Mouse (Mus musculus) midbrain, embryonic 13.5 days (tissue): ENCODE measurements around the gene Asb2. TPM values are rescaled to one million over a fixed set of nuclear protein-coding genes. Genes with fewer than 3 reads are reported as not detected.

ENCODE experiments used
- ATAC-seq: fragments of 200-750 bp; cut with Nextera tagmentation; 2 replicates; pipeline ENCODE4 v1.8.0; 2017; ENCODE audit warnings: mild to moderate bottlenecking, moderate TSS enrichment, moderate library complexity
- H3K27ac ChIP-seq: fragments of 300-500 bp; sonication (generic); 2 replicates; pipeline ENCODE4 v1.5.1; 2015; ENCODE audit warnings: inconsistent platforms, mild to moderate bottlenecking, moderate library complexity
- H3K27me3 ChIP-seq: fragments of 300-500 bp; sonication (generic); 2 replicates; pipeline ENCODE4 v1.6.1; 2015; ENCODE audit warnings: mild to moderate bottlenecking, inconsistent platforms
- H3K36me3 ChIP-seq: fragments of 300-500 bp; sonication (generic); 2 replicates; pipeline ENCODE4 v1.6.1; 2015; ENCODE audit warnings: mild to moderate bottlenecking, inconsistent platforms
- H3K4me1 ChIP-seq: fragments of 300-500 bp; sonication (generic); replicated peaks from 2 replicates; pipeline ENCODE4 v1.6.1; 2015; ENCODE audit warnings: inconsistent platforms
- H3K4me2 ChIP-seq: fragments of 300-500 bp; sonication (generic); replicated peaks from 2 replicates; pipeline ENCODE4 v1.6.1; 2015; ENCODE audit warnings: moderate library complexity, mild to moderate bottlenecking, inconsistent platforms
- H3K4me3 ChIP-seq: fragments of 300-500 bp; sonication (generic); replicated peaks from 2 replicates; pipeline ENCODE4 v1.5.1; 2015; ENCODE audit warnings: mild to moderate bottlenecking, inconsistent platforms
- H3K9ac ChIP-seq: fragments of 300-500 bp; sonication (generic); replicated peaks from 2 replicates; pipeline ENCODE4 v1.6.1; 2015; ENCODE audit warnings: mild to moderate bottlenecking, inconsistent platforms
- H3K9me3 ChIP-seq: fragments of 300-500 bp; sonication (generic); 2 replicates; pipeline ENCODE4 v1.6.1; 2016; ENCODE audit warnings: mild to moderate bottlenecking, inconsistent platforms
- WGBS: fragments of 180-500 bp; shearing (Covaris S2); methylation state at CpG from one replicate; pipeline ENCODE4 v1.1.7; 2015; 5-methylcytosine and 5-hydroxymethylcytosine counted together
- polyA plus RNA-seq: library from polyadenylated mRNA; unstranded; fragments of >200 nt; fragmentation: Nextera tagmentation; extraction: Ambion mirVana; gene quantifications from 2 replicates; pipeline ENCODE4 v1.2.1, GENCODE M21; 2015

Asb2 gene
- polyA plus RNA-seq, 1 experiment from 2014 or later, result 0.57 TPM

DNA sequence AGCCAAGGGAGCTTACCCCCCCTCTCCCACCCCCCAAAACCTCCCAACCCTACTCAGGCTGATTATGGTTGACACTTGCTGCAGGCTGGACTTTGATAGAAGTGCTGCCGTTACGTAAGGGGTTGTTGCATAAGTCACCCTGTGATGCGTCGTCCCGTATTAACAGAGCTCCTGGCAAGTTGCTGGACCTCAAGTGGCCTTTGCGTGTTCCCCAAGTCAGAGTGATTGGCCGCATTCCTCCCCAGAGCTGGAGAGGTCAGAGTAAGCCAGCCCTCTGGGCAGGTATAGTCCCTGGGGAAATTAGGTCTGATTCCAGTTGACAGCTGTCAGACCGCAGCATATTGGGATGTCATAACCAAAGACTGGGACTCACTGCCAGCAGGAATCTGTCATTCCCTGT lies 43.9 kb downstream of the Asb2 start:
- ATAC-seq, result no peak
- 67% methylated on average over 8 of the region's 8 CpGs for WGBS
- no peak overlapping the region for H3K4me2 ChIP-seq
- H3K9me3 ChIP-seq, result 0 out of 2 replicates have a peak, but pooled peaks cover 3% of the 10 kb centered on the region
- H3K4me1 ChIP-seq, result peaks cover 61% of the 10 kb centered on the region
- H3K27me3 ChIP-seq, result peaks cover 11% of the 10 kb centered on the region; the same call in 1 of the 2 replicates
- H3K36me3 ChIP-seq, result no peaks in the 10 kb centered on the region
- no peak overlapping the region for H3K27ac ChIP-seq
- H3K4me3 ChIP-seq, result no peak overlapping the region
- no peak overlapping the region for H3K9ac ChIP-seq

- 0 out of 2 replicates have a peak, but pooled peaks cover 3% of the 10 kb centered on the region for H3K9me3 ChIP-seq
- H3K36me3 ChIP-seq, result no peaks in the 10 kb centered on the region
- ATAC-seq, result no peak
- no peak within 1 kb of the TSS for H3K27ac ChIP-seq
- WGBS, result 74% methylated on average over 2 of the region's 2 CpGs
- no peak within 1 kb of the TSS for H3K4me2 ChIP-seq
- H3K4me1 ChIP-seq, result peaks cover 49% of the 10 kb centered on the region
- no peak within 1 kb of the TSS for H3K4me3 ChIP-seq
- peaks cover 11% of the 10 kb centered on the region; the same call in 1 of the 2 replicates for H3K27me3 ChIP-seq
- H3K9ac ChIP-seq, result no peak within 1 kb of the TSS
These were observed 45.0 kb downstream of the Asb2 start, which contains the start of gene Fam181a for GRCm38 (mm10) chr12:103310744-103311267. Fam181a (plus strand) TSS chr12:103310975.

GRCm38 (mm10) chr12:103306720-103307119 lies 49.1 kb downstream of the Asb2 start:
- Histone ChIP-seq H3K27ac (no peak overlapping the region), H3K9ac (no peak overlapping the region), H3K4me2 (no peak overlapping the region), H3K27me3 (peaks cover 11% of the 10 kb centered on the region), H3K4me3 (no peak overlapping the region), H3K36me3 (no peaks in the 10 kb centered on the region), H3K4me1 (peaks cover 9% of the 10 kb centered on the region; the same call in 1 of the 2 replicates), H3K9me3 (0 out of 2 replicates have a peak, but pooled peaks cover 3% of the 10 kb centered on the region)
- no peak for ATAC-seq
- WGBS, result 21% methylated on average over 3 of the region's 3 CpGs

DNA sequence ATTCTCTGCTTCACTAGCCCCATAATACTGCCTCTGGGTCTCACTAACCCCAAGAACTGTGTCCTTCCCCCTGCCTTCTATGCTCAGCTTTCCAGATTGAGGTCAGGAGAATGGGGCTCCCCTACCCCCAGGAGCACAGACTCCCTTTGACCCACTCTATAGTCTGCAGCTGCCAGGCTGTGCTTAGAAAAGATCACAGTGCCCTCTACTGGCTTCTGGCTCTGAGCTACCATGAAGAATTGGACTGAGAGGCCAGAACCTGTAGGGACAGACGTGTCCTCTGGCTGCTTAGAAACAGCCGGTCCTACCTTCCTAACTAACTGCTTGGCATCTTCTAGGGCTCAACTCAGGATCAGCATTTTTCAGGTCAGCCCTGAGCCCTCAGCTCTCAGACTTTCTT lies 49.6 kb downstream of the Asb2 start:
- Histone ChIP-seq H3K27ac (no peak overlapping the region), H3K4me3 (no peak overlapping the region), H3K9me3 (0 out of 2 replicates have a peak, but pooled peaks cover 3% of the 10 kb centered on the region), H3K9ac (no peak overlapping the region), H3K36me3 (no peaks in the 10 kb centered on the region), H3K27me3 (peaks cover 8% of the 10 kb centered on the region), H3K4me2 (no peak overlapping the region), H3K4me1 (0 out of 2 replicates have a peak, but pooled peaks cover 4% of the 10 kb centered on the region)
- peak; percentile 63 for ATAC-seq
- 30% methylated on average over 2 of the region's 2 CpGs for WGBS

- Histone ChIP-seq H3K9me3 (no peaks in the 10 kb centered on the region), H3K27ac (no peak overlapping the region), H3K27me3 (peaks cover 6% of the 10 kb centered on the region; the same call in 1 of the 2 replicates), H3K4me2 (no peak overlapping the region), H3K4me3 (no peak overlapping the region), H3K9ac (no peak overlapping the region), H3K4me1 (no peaks in the 10 kb centered on the region), H3K36me3 (no peaks in the 10 kb centered on the region)
- WGBS, result 100% methylated on average over 1 of the region's 1 CpGs
- no peak for ATAC-seq
These were observed 52.8 kb downstream of the Asb2 start for GRCm38 (mm10) chr12:103302960-103303359.

- Histone ChIP-seq H3K4me1 (peaks cover under 1% of the 10 kb centered on the region; the same call in 1 of the 2 replicates), H3K4me2 (no peak overlapping the region), H3K36me3 (no peaks in the 10 kb centered on the region), H3K9me3 (no peaks in the 10 kb centered on the region), H3K4me3 (no peak overlapping the region), H3K27ac (no peak overlapping the region), H3K9ac (no peak overlapping the region), H3K27me3 (peaks cover 6% of the 10 kb centered on the region; the same call in 1 of the 2 replicates)
- ATAC-seq, result no peak
- WGBS, result 44% methylated on average over 2 of the region's 2 CpGs
These were observed 54.2 kb downstream of the Asb2 start for GRCm38 (mm10) chr12:103301645-103302044.

DNA sequence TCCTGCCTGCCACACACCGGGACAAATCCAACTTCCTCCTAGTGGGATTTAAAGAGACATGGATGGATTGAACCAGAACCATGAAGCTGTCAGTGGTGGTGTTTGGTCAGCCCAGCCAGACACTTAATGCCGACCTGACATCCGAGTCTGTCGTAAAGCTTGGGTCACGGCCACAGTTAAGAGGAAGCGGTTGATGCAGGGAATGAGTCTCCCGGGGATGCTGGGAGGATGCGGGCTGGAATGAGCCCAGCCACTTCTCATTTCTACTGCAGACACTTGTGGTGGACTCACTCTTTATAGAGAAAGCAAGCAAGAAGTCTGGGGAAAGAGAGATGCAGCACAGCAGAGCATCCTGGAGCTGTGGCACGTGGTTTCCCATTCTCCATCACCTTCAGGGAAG lies 55.3 kb downstream of the Asb2 start:
- peaks cover 6% of the 10 kb centered on the region; the same call in 1 of the 2 replicates for H3K27me3 ChIP-seq
- H3K4me1 ChIP-seq, result peaks cover 9% of the 10 kb centered on the region
- no peak for ATAC-seq
- no peak overlapping the region for H3K4me3 ChIP-seq
- H3K27ac ChIP-seq, result no peak overlapping the region
- no peaks in the 10 kb centered on the region for H3K36me3 ChIP-seq
- H3K4me2 ChIP-seq, result no peak overlapping the region
- H3K9ac ChIP-seq, result no peak overlapping the region
- H3K9me3 ChIP-seq, result no peaks in the 10 kb centered on the region
- WGBS, result 81% methylated on average over 9 of the region's 9 CpGs

GRCm38 (mm10) chr12:103296292-103296691 lies 59.5 kb downstream of the Asb2 start:
- Histone ChIP-seq H3K27ac (no peak overlapping the region), H3K9me3 (no peaks in the 10 kb centered on the region), H3K4me2 (no peak overlapping the region), H3K4me3 (no peak overlapping the region), H3K4me1 (peaks cover 15% of the 10 kb centered on the region), H3K9ac (no peak overlapping the region), H3K27me3 (no peaks in the 10 kb centered on the region), H3K36me3 (no peaks in the 10 kb centered on the region)
- 13% methylated on average over 4 of the region's 4 CpGs for whole genome bisulfite sequencing
- no peak for ATAC-seq

DNA sequence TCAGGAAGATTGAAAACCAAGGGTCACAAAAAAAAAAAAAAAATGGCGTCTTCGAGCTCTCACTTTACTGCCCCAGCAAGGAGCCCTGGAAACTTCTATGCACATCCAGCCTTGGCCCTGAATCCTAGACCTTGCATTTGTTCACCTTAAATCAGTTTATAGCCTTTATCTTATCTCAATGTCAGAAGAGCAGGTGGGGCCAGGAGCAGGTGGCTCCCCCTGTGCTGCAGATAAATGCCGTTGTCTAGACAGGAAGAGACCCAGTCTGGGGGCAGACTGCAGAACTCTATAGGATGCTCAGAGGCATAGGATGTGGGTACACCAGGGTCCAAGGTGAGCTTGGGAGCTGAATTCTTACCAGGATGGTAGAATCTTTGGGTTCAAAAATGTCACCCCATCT lies 63.4 kb downstream of the Asb2 start:
- 96% methylated on average over 3 of the region's 3 CpGs for WGBS
- no peak for ATAC-seq

GRCm38 (mm10) chr12:103287276-103287675 lies 68.5 kb downstream of the Asb2 start:
- no peak for ATAC-seq
- Histone ChIP-seq H3K9ac (no peak overlapping the region), H3K4me1 (peaks cover 12% of the 10 kb centered on the region; the same call in 1 of the 2 replicates), H3K4me2 (no peak overlapping the region), H3K36me3 (no peaks in the 10 kb centered on the region), H3K27ac (no peak overlapping the region), H3K27me3 (no peaks in the 10 kb centered on the region), H3K9me3 (no peaks in the 10 kb centered on the region), H3K4me3 (no peak overlapping the region)
- 74% methylated on average over 4 of the region's 4 CpGs for WGBS

More for the DNA sequence above, 63.4 kb downstream of the Asb2 start:
- no peaks in the 10 kb centered on the region for H3K27me3 ChIP-seq
- no peak overlapping the region for H3K4me3 ChIP-seq
- no peaks in the 10 kb centered on the region for H3K36me3 ChIP-seq
- H3K4me2 ChIP-seq, result no peak overlapping the region
- H3K4me1 ChIP-seq, result peaks cover 20% of the 10 kb centered on the region
- no peaks in the 10 kb centered on the region for H3K9me3 ChIP-seq
- H3K27ac ChIP-seq, result no peak overlapping the region
- H3K9ac ChIP-seq, result no peak overlapping the region

- no peak overlapping the region for H3K27ac ChIP-seq
These were observed 72.4 kb downstream of the Asb2 start for GRCm38 (mm10) chr12:103283411-103283810.

DNA sequence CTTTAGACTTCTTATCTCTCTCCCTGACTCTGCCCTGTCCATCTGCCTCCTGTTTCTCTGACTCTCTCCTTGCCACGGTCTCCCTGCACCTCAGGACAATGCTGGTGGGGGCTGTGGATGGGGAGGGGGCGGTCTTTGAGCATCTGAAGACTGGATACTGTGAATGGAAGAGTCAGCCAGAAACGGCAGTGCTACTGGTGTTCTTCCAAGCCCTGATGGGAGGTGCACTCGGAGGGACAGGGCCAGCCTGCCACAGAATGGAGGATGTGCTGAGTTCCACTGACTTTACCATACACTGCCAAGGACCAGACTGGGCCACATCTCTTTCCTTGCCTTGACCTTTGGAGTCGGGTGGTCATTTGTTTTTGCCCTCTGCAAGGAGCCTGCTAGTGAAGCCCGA lies 72.9 kb downstream of the Asb2 start:
- ATAC-seq, result no peak
- no peaks in the 10 kb centered on the region for H3K36me3 ChIP-seq
- H3K27ac ChIP-seq, result no peak overlapping the region
- H3K4me1 ChIP-seq, result no peaks in the 10 kb centered on the region
- 68% methylated on average over 6 of the region's 6 CpGs for WGBS
- no peak overlapping the region for H3K4me2 ChIP-seq
- no peaks in the 10 kb centered on the region for H3K27me3 ChIP-seq
- H3K9ac ChIP-seq, result no peak overlapping the region
- H3K9me3 ChIP-seq, result peaks cover 8% of the 10 kb centered on the region; the same call in 1 of the 2 replicates
- H3K4me3 ChIP-seq, result no peak overlapping the region

More at GRCm38 (mm10) chr12:103283411-103283810, 72.4 kb downstream of the Asb2 start:
- 96% methylated on average over 3 of the region's 3 CpGs for WGBS
- no peaks in the 10 kb centered on the region for H3K27me3 ChIP-seq
- H3K4me1 ChIP-seq, result no peaks in the 10 kb centered on the region
- peaks cover 4% of the 10 kb centered on the region; the same call in 1 of the 2 replicates for H3K9me3 ChIP-seq
- H3K9ac ChIP-seq, result no peak overlapping the region
- no peaks in the 10 kb centered on the region for H3K36me3 ChIP-seq
- ATAC-seq, result no peak
- no peak overlapping the region for H3K4me3 ChIP-seq
- no peak overlapping the region for H3K4me2 ChIP-seq
